Mouse (Mus musculus): ENCODE results near the gene Timm10b. TPM values are rescaled to one million over a fixed set of nuclear protein-coding genes. Genes with fewer than 3 reads are reported as not detected.

The Timm10b gene
- polyA plus RNA-seq, 1 experiment: 132 TPM

GRCm38 (mm10) chr7:105639304-105639703 is 552 bp upstream of the Timm10b start:
- WGBS: 42% methylated on average over 9 of the region's 9 CpGs
- no peak for DNase-seq (ENCODE audit: low read depth, low spot score)

DNA sequence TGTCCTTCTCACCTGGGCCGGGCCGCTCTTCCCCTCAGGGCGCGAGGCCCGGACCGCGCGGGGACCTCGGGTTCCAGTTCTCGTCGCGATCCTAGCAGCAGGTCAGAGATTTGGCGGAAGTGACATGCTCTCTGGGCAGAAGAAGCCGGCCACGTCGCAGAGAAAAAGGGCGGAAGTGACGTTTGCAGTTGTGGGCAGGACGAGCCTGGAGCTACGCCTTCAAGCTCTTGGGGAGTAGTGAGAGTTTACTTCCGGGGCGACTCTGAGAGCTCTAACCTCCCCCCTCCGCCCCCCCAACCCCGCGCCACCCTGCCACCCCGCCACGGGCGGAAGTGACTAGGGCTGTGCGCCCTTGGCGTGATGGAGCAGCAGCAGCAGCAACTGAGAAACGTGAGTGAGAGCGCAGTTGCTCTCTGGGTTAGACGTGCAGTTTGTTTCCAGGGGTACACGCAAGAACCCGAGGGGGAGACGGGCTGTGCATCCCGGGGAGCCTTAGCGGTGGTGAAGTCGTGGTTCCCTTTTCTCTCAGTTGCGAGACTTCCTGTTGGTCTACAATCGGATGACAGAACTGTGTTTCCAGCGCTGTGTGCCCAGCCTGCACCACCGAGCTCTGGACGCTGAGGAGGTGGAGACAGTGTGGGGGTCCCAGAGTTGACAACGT is 507 bp downstream of the Timm10b start, which contains the start of the genes Arfip2 and Gm45799:
TSS of gene Arfip2 (minus strand) at position 184 of the 661 bp plus-strand sequence.
TSS of gene Gm45799 (plus strand) at position 320 of the 661 bp plus-strand sequence.
- under 1% methylated on average over 45 of the region's 45 CpGs for WGBS
- peak; percentile 99 for DNase-seq (ENCODE audit: low read depth, low spot score)

DNA sequence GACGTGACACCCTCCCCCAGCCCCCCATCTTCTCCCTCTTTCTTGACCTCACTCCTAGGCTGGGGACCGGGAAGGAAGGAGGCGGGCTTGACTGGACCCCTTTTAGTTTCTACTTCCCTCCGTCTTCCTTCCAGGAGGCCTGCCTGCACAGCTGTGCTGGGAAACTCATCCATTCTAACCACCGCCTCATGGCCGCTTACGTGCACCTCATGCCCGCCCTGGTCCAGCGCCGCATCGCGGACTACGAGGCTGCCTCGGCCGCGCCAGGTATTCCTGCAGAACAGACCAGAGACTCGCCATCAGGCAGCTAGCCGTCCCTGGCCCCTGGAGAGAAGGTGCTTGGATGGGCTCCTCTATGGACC is 1.0 kb downstream of the Timm10b start:
- no peak for DNase-seq (ENCODE audit: low read depth, low spot score)
- WGBS: under 1% methylated on average over 18 of the region's 18 CpGs

GRCm38 (mm10) chr7:105641936-105642335 is 2.1 kb downstream of the Timm10b start:
- 42% methylated on average over 3 of the region's 3 CpGs for WGBS
- DNase-seq (ENCODE audit: low read depth, low spot score): no peak

DNA sequence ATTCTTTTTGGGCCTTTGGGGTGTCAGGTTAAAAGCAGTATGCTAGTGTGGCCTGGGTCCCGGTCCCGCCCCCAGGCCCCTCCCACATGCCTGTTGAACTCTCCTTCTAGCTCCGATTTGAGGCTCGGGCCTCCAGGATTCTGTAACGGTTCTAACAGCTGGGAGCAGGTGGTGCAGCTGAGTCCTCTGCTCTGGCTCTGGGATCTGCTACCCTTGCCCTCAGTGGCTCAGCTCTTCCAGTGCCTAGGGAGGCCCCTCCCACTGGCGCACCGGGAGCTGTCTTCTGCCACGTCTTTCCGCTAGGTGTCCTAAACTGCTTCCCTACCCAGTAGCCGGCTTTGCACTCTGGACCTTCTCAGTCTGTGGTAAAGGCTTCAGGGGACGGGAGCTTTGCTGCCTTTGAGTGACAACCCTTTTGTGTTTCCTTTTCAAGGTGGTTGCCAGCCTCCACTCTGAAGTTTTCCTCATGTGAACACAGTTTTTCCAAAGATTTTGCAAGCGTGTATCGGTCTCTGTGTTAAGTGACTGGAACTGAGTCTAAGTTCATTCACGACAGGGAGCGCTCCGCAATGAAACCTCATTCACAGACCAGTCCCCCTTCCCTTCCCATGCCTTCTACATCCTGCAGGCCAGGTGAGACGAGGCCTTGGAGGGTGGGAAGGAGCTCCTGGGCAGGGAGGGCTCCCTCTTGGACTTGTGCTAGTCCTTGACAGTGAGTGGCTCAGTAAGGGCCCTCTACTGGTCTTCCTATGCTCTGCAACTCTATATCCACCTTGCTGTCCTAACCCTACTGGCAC is 11.0 kb downstream of the Timm10b start, which contains the start of gene Dnhd1:
TSS of gene Dnhd1 (plus strand) at position 189 of the 797 bp plus-strand sequence.
- 1% methylated on average over 17 of the region's 17 CpGs for whole genome bisulfite sequencing
- no peak for DNase-seq (ENCODE audit: low read depth, low spot score)

DNA sequence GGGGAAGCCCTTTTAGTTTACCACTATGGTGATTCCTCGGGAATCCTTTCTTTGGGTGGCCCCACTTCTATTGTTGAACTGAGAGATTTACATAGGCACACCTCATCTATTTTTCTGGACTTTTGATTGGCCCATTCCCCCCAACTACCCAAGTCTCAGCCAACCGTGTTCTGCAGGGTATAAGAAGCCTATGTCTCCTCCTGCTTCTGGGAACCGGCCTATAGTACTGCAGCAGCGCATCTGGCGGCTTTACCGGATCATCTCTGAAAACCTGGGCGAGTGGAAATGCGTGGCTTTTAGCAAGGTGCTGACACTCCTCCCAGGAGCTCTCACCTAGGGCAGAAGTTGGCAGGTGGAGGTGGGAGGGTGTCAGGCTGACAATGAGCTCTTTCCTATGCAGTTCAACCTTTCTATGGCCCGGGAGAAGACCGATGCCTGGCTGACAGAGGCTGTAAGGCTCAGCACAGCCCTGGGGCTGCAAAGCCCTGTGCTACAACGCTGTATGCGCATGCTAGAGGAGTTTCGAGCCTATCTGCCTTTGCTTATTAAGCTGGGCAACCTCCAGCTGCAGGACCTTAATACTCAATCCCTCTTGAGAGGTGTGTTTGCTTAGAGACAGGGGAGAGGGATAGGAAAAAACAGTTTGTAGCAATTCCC is 45.8 kb downstream of the Timm10b start:
- 19% methylated on average over 13 of the region's 13 CpGs for WGBS

DNA sequence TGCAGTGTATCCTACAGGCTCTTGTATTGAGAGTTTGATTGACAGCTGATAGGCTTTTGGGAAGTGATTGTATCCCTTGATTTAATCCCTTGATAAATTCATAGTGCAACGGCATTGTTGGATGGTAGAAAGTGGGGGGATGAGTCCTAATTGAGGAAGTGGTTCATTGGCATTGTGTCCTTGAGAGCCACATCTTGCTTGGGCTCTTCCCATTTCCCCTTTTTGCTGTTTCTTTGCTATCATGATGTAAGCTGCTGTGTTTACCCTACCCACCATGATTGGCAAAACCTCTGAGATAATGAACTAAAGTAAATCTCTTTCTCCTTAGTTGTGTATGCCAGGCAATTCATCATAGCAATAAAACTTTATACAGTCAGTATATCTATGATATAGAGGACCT is 51.0 kb downstream of the Timm10b start:
- DNase-seq (ENCODE audit: low read depth, low spot score): no peak
- WGBS: 43% methylated on average over 1 of the region's 1 CpGs

More for the DNA sequence above, 45.8 kb downstream of the Timm10b start:
- no peak for DNase-seq (ENCODE audit: low read depth, low spot score)

Other genes with a start within 250 kb of the Timm10b start
- 64.6 and 88.7 TPM in 2 replicates for gene Fam160a2, start 240.0 kb upstream of the Timm10b start, polyA plus RNA-seq (2012; rRNA removed)
- gene Cnga4, start 235.5 kb upstream of the Timm10b start, polyA plus RNA-seq (2012; rRNA removed): 0.09 and 0.10 TPM in 2 replicates
- gene Cckbr, start 214.3 kb upstream of the Timm10b start, polyA plus RNA-seq (2012; rRNA removed): 0.12 TPM in 1 of 2 replicates, not detected in the other
- gene Cavin3, start 157.8 kb upstream of the Timm10b start, polyA plus RNA-seq (2012; rRNA removed): 21.8 and 23.4 TPM in 2 replicates
- gene Smpd1, start 85.7 kb upstream of the Timm10b start, polyA plus RNA-seq (2012; rRNA removed): 16.0 and 17.8 TPM in 2 replicates
- gene Apbb1, start 58.4 kb upstream of the Timm10b start, polyA plus RNA-seq (2012; rRNA removed): 12.1 and 15.8 TPM in 2 replicates
- gene Hpx, start 39.9 kb upstream of the Timm10b start, polyA plus RNA-seq (2012; rRNA removed): 0.40 and 0.49 TPM in 2 replicates
- 11.5 and 18.2 TPM in 2 replicates for gene Trim3, start 6.5 kb upstream of the Timm10b start, polyA plus RNA-seq (2012; rRNA removed)
- 50.9 and 58.5 TPM in 2 replicates for gene Arfip2, start 360 bp downstream of the Timm10b start, polyA plus RNA-seq (2012; rRNA removed)
- 235 and 264 TPM in 2 replicates for gene Gm45799, start 496 bp downstream of the Timm10b start, polyA plus RNA-seq (2012; rRNA removed)
- 1.1 and 1.5 TPM in 2 replicates for gene Dnhd1, start 10.8 kb downstream of the Timm10b start, polyA plus RNA-seq (2012; rRNA removed)
- 90.7 and 95.6 TPM in 2 replicates for gene Ilk, start 96.5 kb downstream of the Timm10b start, polyA plus RNA-seq (2012; rRNA removed)
- 5.2 and 5.7 TPM in 2 replicates for gene Rrp8, start 97.3 kb downstream of the Timm10b start, polyA plus RNA-seq (2012; rRNA removed)
- gene Taf10, start 104.3 kb downstream of the Timm10b start, polyA plus RNA-seq (2012; rRNA removed): 386 and 435 TPM in 2 replicates
- 47.6 and 65.6 TPM in 2 replicates for gene Tpp1, start 112.2 kb downstream of the Timm10b start, polyA plus RNA-seq (2012; rRNA removed)
- 2.0 and 3.6 TPM in 2 replicates for gene Dchs1, start 147.6 kb downstream of the Timm10b start, polyA plus RNA-seq (2012; rRNA removed)
- 164 and 166 TPM in 2 replicates for gene Mrpl17, start 171.0 kb downstream of the Timm10b start, polyA plus RNA-seq (2012; rRNA removed)

All from large intestine, adult 2 months (tissue).